Mouse (Mus musculus): ENCODE measurements around the gene Tas2r135. TPM values are rescaled to one million over a fixed set of nuclear protein-coding genes. Genes with fewer than 3 reads are reported as not detected.

Gene Tas2r135
- polyA plus RNA-seq (2015; fragmentation: Nextera tagmentation; extraction: Ambion mirVana): not detected in 2 replicates

- Histone ChIP-seq H3K9me3 (replicated peaks; ENCODE audit: control insufficient read depth, low read length) (no peaks in the 10 kb centered on the region), H3K36me3 (ENCODE audit: control insufficient read depth, insufficient read depth) (no peaks in the 10 kb centered on the region), H3K4me2 (ENCODE audit: low read depth, low read length) (no peak within 1 kb of the TSS), H3K9ac (ENCODE audit: low read length) (no peak within 1 kb of the TSS), H3K27me3 (ENCODE audit: control insufficient read depth, insufficient read depth, low read length) (no peaks in the 10 kb centered on the region), H3K27ac (ENCODE audit: low read length) (no peak within 1 kb of the TSS), H3K4me3 (ENCODE audit: low read length) (no peak within 1 kb of the TSS), H3K4me1 (ENCODE audit: control insufficient read depth, insufficient read depth, low read length) (peaks cover 3% of the 10 kb centered on the region; the same call in 1 of the 2 replicates)
- 77% methylated on average over 2 of the region's 2 CpGs for WGBS
- ATAC-seq (replicated peaks; ENCODE audit: extremely low read depth, insufficient read depth, low FRiP score): no peak
Measured at GRCm38 (mm10) chr6:42405134-42405533, at the start of gene Tas2r135. Gene Tas2r135, plus strand, starts transcription at chr6:42405434.

GRCm38 (mm10) chr6:42355794-42356600, 49.2 kb upstream of the Tas2r135 start:
- H3K4me3 ChIP-seq (ENCODE audit: low read length): no peak overlapping the region
- H3K9me3 ChIP-seq (replicated peaks; ENCODE audit: control insufficient read depth, low read length): no peaks in the 10 kb centered on the region
- H3K27ac ChIP-seq (ENCODE audit: low read length): no peak overlapping the region
- WGBS: 91% methylated on average over 13 of the region's 13 CpGs
- peaks cover 80% of the 10 kb centered on the region for H3K4me1 ChIP-seq (ENCODE audit: control insufficient read depth, insufficient read depth, low read length)
- H3K36me3 ChIP-seq (ENCODE audit: control insufficient read depth, insufficient read depth): peaks cover 50% of the 10 kb centered on the region
- no peak overlapping the region for H3K9ac ChIP-seq (ENCODE audit: low read length)
- H3K4me2 ChIP-seq (ENCODE audit: low read depth, low read length): no peak overlapping the region
- no peaks in the 10 kb centered on the region for H3K27me3 ChIP-seq (ENCODE audit: control insufficient read depth, insufficient read depth, low read length)
- no peak for ATAC-seq (replicated peaks; ENCODE audit: extremely low read depth, insufficient read depth, low FRiP score)

GRCm38 (mm10) chr6:42356913-42357312, 48.3 kb upstream of the Tas2r135 start:
- Histone ChIP-seq H3K4me1 (ENCODE audit: control insufficient read depth, insufficient read depth, low read length) (peaks cover 80% of the 10 kb centered on the region), H3K9me3 (replicated peaks; ENCODE audit: control insufficient read depth, low read length) (no peaks in the 10 kb centered on the region), H3K4me2 (ENCODE audit: low read depth, low read length) (no peak overlapping the region), H3K9ac (ENCODE audit: low read length) (no peak overlapping the region), H3K27me3 (ENCODE audit: control insufficient read depth, insufficient read depth, low read length) (no peaks in the 10 kb centered on the region), H3K27ac (ENCODE audit: low read length) (no peak overlapping the region), H3K36me3 (ENCODE audit: control insufficient read depth, insufficient read depth) (peaks cover 50% of the 10 kb centered on the region), H3K4me3 (ENCODE audit: low read length) (no peak overlapping the region)
- no peak for ATAC-seq (replicated peaks; ENCODE audit: extremely low read depth, insufficient read depth, low FRiP score)
- 86% methylated on average over 5 of the region's 5 CpGs for WGBS

GRCm38 (mm10) chr6:42357901-42358300, 47.3 kb upstream of the Tas2r135 start:
- Histone ChIP-seq H3K27ac (ENCODE audit: low read length) (peak overlapping the region; percentile 54), H3K9me3 (replicated peaks; ENCODE audit: control insufficient read depth, low read length) (no peaks in the 10 kb centered on the region), H3K27me3 (ENCODE audit: control insufficient read depth, insufficient read depth, low read length) (no peaks in the 10 kb centered on the region), H3K4me3 (ENCODE audit: low read length) (no peak overlapping the region), H3K9ac (ENCODE audit: low read length) (no peak overlapping the region), H3K4me1 (ENCODE audit: control insufficient read depth, insufficient read depth, low read length) (peaks cover 80% of the 10 kb centered on the region), H3K4me2 (ENCODE audit: low read depth, low read length) (no peak overlapping the region), H3K36me3 (ENCODE audit: control insufficient read depth, insufficient read depth) (peaks cover 50% of the 10 kb centered on the region)
- no peak for ATAC-seq (replicated peaks; ENCODE audit: extremely low read depth, insufficient read depth, low FRiP score)
- WGBS: 49% methylated on average over 6 of the region's 6 CpGs

- H3K9me3 ChIP-seq (replicated peaks; ENCODE audit: control insufficient read depth, low read length): no peaks in the 10 kb centered on the region
- no peak overlapping the region for H3K4me3 ChIP-seq (ENCODE audit: low read length)
- H3K4me2 ChIP-seq (ENCODE audit: low read depth, low read length): no peak overlapping the region
- peaks cover 45% of the 10 kb centered on the region for H3K36me3 ChIP-seq (ENCODE audit: control insufficient read depth, insufficient read depth)
- peak overlapping the region; percentile 80 for H3K27ac ChIP-seq (ENCODE audit: low read length)
- H3K27me3 ChIP-seq (ENCODE audit: control insufficient read depth, insufficient read depth, low read length): no peaks in the 10 kb centered on the region
- ATAC-seq (replicated peaks; ENCODE audit: extremely low read depth, insufficient read depth, low FRiP score): no peak
- peaks cover 73% of the 10 kb centered on the region for H3K4me1 ChIP-seq (ENCODE audit: control insufficient read depth, insufficient read depth, low read length)
- WGBS: 64% methylated on average over 12 of the region's 12 CpGs
- H3K9ac ChIP-seq (ENCODE audit: low read length): peak overlapping the region; percentile 28; the same call in 1 of the 2 replicates
Measured at GRCm38 (mm10) chr6:42358901-42359300, 46.3 kb upstream of the Tas2r135 start.

GRCm38 (mm10) chr6:42359364-42360147, 45.7 kb upstream of the Tas2r135 start:
- H3K36me3 ChIP-seq (ENCODE audit: control insufficient read depth, insufficient read depth): peaks cover 45% of the 10 kb centered on the region

GRCm38 (mm10) chr6:42360231-42360840, 44.9 kb upstream of the Tas2r135 start:
- no peak for ATAC-seq (replicated peaks; ENCODE audit: extremely low read depth, insufficient read depth, low FRiP score)
- 78% methylated on average over 6 of the region's 6 CpGs for WGBS

More at GRCm38 (mm10) chr6:42359364-42360147, 45.7 kb upstream of the Tas2r135 start:
- no peak overlapping the region for H3K4me2 ChIP-seq (ENCODE audit: low read depth, low read length)
- H3K9me3 ChIP-seq (replicated peaks; ENCODE audit: control insufficient read depth, low read length): no peaks in the 10 kb centered on the region
- no peaks in the 10 kb centered on the region for H3K27me3 ChIP-seq (ENCODE audit: control insufficient read depth, insufficient read depth, low read length)
- H3K27ac ChIP-seq (ENCODE audit: low read length): peak overlapping the region; percentile 80
- 37% methylated on average over 9 of the region's 9 CpGs for WGBS
- H3K9ac ChIP-seq (ENCODE audit: low read length): no peak overlapping the region
- ATAC-seq (replicated peaks; ENCODE audit: extremely low read depth, insufficient read depth, low FRiP score): peak; percentile 42; the same call in 1 of the 2 replicates
- H3K4me3 ChIP-seq (ENCODE audit: low read length): no peak overlapping the region
- peaks cover 66% of the 10 kb centered on the region for H3K4me1 ChIP-seq (ENCODE audit: control insufficient read depth, insufficient read depth, low read length)

GRCm38 (mm10) chr6:42361041-42361895, 44.0 kb upstream of the Tas2r135 start:
- no peak overlapping the region for H3K9ac ChIP-seq (ENCODE audit: low read length)
- H3K36me3 ChIP-seq (ENCODE audit: control insufficient read depth, insufficient read depth): peaks cover 34% of the 10 kb centered on the region
- no peak overlapping the region for H3K4me3 ChIP-seq (ENCODE audit: low read length)
- 85% methylated on average over 13 of the region's 13 CpGs for WGBS
- H3K4me1 ChIP-seq (ENCODE audit: control insufficient read depth, insufficient read depth, low read length): peaks cover 55% of the 10 kb centered on the region
- no peak for ATAC-seq (replicated peaks; ENCODE audit: extremely low read depth, insufficient read depth, low FRiP score)
- no peak overlapping the region for H3K4me2 ChIP-seq (ENCODE audit: low read depth, low read length)
- H3K27ac ChIP-seq (ENCODE audit: low read length): no peak overlapping the region
- H3K9me3 ChIP-seq (replicated peaks; ENCODE audit: control insufficient read depth, low read length): no peaks in the 10 kb centered on the region
- H3K27me3 ChIP-seq (ENCODE audit: control insufficient read depth, insufficient read depth, low read length): no peaks in the 10 kb centered on the region

More at GRCm38 (mm10) chr6:42360231-42360840, 44.9 kb upstream of the Tas2r135 start:
- Histone ChIP-seq H3K4me2 (ENCODE audit: low read depth, low read length) (no peak overlapping the region), H3K9me3 (replicated peaks; ENCODE audit: control insufficient read depth, low read length) (no peaks in the 10 kb centered on the region), H3K27me3 (ENCODE audit: control insufficient read depth, insufficient read depth, low read length) (no peaks in the 10 kb centered on the region), H3K27ac (ENCODE audit: low read length) (peak overlapping the region; percentile 80), H3K4me3 (ENCODE audit: low read length) (no peak overlapping the region), H3K36me3 (ENCODE audit: control insufficient read depth, insufficient read depth) (peaks cover 41% of the 10 kb centered on the region), H3K9ac (ENCODE audit: low read length) (no peak overlapping the region), H3K4me1 (ENCODE audit: control insufficient read depth, insufficient read depth, low read length) (peaks cover 58% of the 10 kb centered on the region)
